In the genomic region with DNA sequence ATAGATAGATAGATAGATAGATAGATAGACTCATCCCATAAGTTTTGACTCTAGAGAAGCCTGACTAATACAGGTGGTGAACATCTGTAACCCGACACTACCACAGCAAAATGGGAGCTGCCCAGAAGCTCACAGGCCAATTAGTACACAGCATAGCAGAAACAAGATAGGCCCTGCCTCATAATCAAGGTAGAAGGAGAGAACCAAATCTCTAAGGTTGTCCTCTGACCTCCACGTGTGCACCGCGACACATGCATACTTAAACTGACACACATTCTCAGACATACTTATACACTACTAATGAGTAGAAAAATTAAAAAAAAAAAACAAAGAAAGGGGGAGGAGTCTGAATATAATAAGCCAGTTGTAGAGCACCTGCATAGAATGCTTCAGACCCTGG, we compare ENCODE assay signal across 30 mouse cellular contexts.
DNase-seq lines count a peak whose midpoint lies in the region; ATAC-seq lines count a peak whose summit lies in the region.
"Had no signal": no experiment of that assay in that cellular context is flagged by ENCODE, and none has a peak within 500 bp of the region (broad histone marks: within the 10 kb centered on the region; RNA-seq: fewer than 3 reads in every experiment).

No protein-coding gene starts in this region.

- H3K9ac ChIP-seq in embryonic facial prominence, embryonic 12.5 days: peak overlapping the region; percentile 27; the same call in 1 of the 2 replicates
- H3K9ac ChIP-seq in lung, embryonic 15.5 days: no peak overlapping the region
- no peak overlapping the region for H3K9ac ChIP-seq in intestine, embryonic 16.5 days (ENCODE audit: low read depth, low read length)
- H3K9ac ChIP-seq: forebrain, embryonic 15.5 days; hindbrain, embryonic 12.5 days; liver, embryonic 12.5 days; liver, postnatal 0 days; midbrain, embryonic 13.5 days had no signal

- no peak for ATAC-seq in embryonic facial prominence, embryonic 12.5 days (ENCODE audit: insufficient number of reproducible peaks, insufficient read depth, low FRiP score, low TSS enrichment)
- ATAC-seq in lung, embryonic 15.5 days (ENCODE audit: borderline replicate concordance, extremely low read depth, low FRiP score, low TSS enrichment): no peak
- ATAC-seq in intestine, embryonic 16.5 days: peak; percentile 54
- ATAC-seq: forebrain, embryonic 15.5 days; hindbrain, postnatal 0 days; liver, embryonic 12.5 days; liver, postnatal 0 days; midbrain, embryonic 13.5 days; Patski had no signal

- WGBS in embryonic facial prominence, embryonic 12.5 days: 29% methylated on average over 4 of the region's 4 CpGs
- WGBS in embryonic facial prominence, embryonic 10.5 days: 32% methylated on average over 4 of the region's 4 CpGs
- 33% methylated on average over 4 of the region's 4 CpGs for WGBS in lung, embryonic 15.5 days
- WGBS in intestine, embryonic 16.5 days: 37% methylated on average over 4 of the region's 4 CpGs

- H3K9me3 ChIP-seq in embryonic facial prominence, embryonic 12.5 days: no peaks in the 10 kb centered on the region
- H3K9me3 ChIP-seq in embryonic facial prominence, embryonic 10.5 days: no peaks in the 10 kb centered on the region
- H3K9me3 ChIP-seq in lung, embryonic 15.5 days: no peaks in the 10 kb centered on the region
- H3K9me3 ChIP-seq in intestine, embryonic 16.5 days (ENCODE audit: control insufficient read depth, low read length): no peaks in the 10 kb centered on the region
- H3K9me3 ChIP-seq: forebrain, embryonic 10.5 days; forebrain, embryonic 15.5 days; hindbrain, embryonic 12.5 days; liver, embryonic 12.5 days; midbrain, embryonic 13.5 days had no signal

- no peak overlapping the region for H3K4me2 ChIP-seq in embryonic facial prominence, embryonic 12.5 days (replicated peaks)
- H3K4me2 ChIP-seq in lung, embryonic 15.5 days: peak overlapping the region; percentile 26; the same call in 1 of the 2 replicates
- peak overlapping the region; percentile 38; the same call in 1 of the 2 replicates for H3K4me2 ChIP-seq in intestine, embryonic 16.5 days (ENCODE audit: low read depth, low read length)
- H3K4me2 ChIP-seq: forebrain, embryonic 15.5 days; heart, embryonic 11.5 days; hindbrain, embryonic 12.5 days; liver, embryonic 12.5 days; midbrain, embryonic 13.5 days had no signal

- no peak overlapping the region for H3K4me3 ChIP-seq in embryonic facial prominence, embryonic 12.5 days
- no peak overlapping the region for H3K4me3 ChIP-seq in embryonic facial prominence, embryonic 10.5 days
- H3K4me3 ChIP-seq in lung, embryonic 15.5 days: no peak overlapping the region
- H3K4me3 ChIP-seq in intestine, embryonic 16.5 days (ENCODE audit: low read length): no peak overlapping the region
- H3K4me3 ChIP-seq: forebrain, embryonic 10.5 days; forebrain, embryonic 15.5 days; gastrocnemius, adult 2 months; hindbrain, embryonic 12.5 days; liver, embryonic 12.5 days; midbrain, embryonic 13.5 days had no signal

- H3K27ac ChIP-seq in embryonic facial prominence, embryonic 12.5 days: no peak overlapping the region
- H3K27ac ChIP-seq in embryonic facial prominence, embryonic 10.5 days (replicated peaks): no peak overlapping the region
- H3K27ac ChIP-seq in lung, embryonic 15.5 days: no peak overlapping the region
- no peak overlapping the region for H3K27ac ChIP-seq in intestine, embryonic 16.5 days (ENCODE audit: low read length)
- H3K27ac ChIP-seq: forebrain, embryonic 10.5 days; forebrain, embryonic 15.5 days; gastrocnemius, adult 2 months; hindbrain, embryonic 12.5 days; hindbrain, postnatal 0 days; liver, embryonic 12.5 days; midbrain, embryonic 13.5 days had no signal

- H3K4me1 ChIP-seq in embryonic facial prominence, embryonic 12.5 days: no peaks in the 10 kb centered on the region; the same call in 1 of the 2 replicates
- H3K4me1 ChIP-seq in embryonic facial prominence, embryonic 10.5 days: peaks cover 19% of the 10 kb centered on the region
- H3K4me1 ChIP-seq in lung, embryonic 15.5 days: 0 out of 2 replicates have a peak, but pooled peaks cover 5% of the 10 kb centered on the region
- no peaks in the 10 kb centered on the region for H3K4me1 ChIP-seq in intestine, embryonic 16.5 days (ENCODE audit: control insufficient read depth, insufficient read depth, low read length)
- H3K4me1 ChIP-seq: hindbrain, embryonic 12.5 days; liver, embryonic 12.5 days; midbrain, embryonic 13.5 days had no signal

- DNase-seq in embryonic facial prominence, embryonic 10.5 days (ENCODE audit: low spot score): no peak
- no peak for DNase-seq in lung, postnatal 25 days (ENCODE audit: low spot score)
- no peak for DNase-seq in urinary bladder, postnatal 36 days (ENCODE audit: low spot score in 2 of 2)
- DNase-seq in cerebellum, postnatal 25 days: no peak
- DNase-seq: adrenal gland, postnatal 14 days; cerebellum, adult 11 months; cerebellum, adult 9-10 months; gastrocnemius, adult 2 months; gastrocnemius, postnatal 36 days; heart, adult 18-20 months; heart, postnatal 36 days; kidney, adult 18-20 months; kidney, postnatal 25 days; layer of hippocampus, postnatal 36 days; left cerebral cortex, postnatal 4 days; liver, postnatal 0 days; lung, postnatal 4 days had no signal

- no peaks in the 10 kb centered on the region for H3K36me3 ChIP-seq in embryonic facial prominence, embryonic 12.5 days
- H3K36me3 ChIP-seq in embryonic facial prominence, embryonic 10.5 days (replicated peaks): no peaks in the 10 kb centered on the region
- no peaks in the 10 kb centered on the region for H3K36me3 ChIP-seq in lung, embryonic 15.5 days
- no peaks in the 10 kb centered on the region for H3K36me3 ChIP-seq in intestine, embryonic 16.5 days (ENCODE audit: control insufficient read depth, insufficient read depth, low read length)
- H3K36me3 ChIP-seq: forebrain, embryonic 10.5 days; forebrain, embryonic 15.5 days; G1E; hindbrain, embryonic 12.5 days; liver, embryonic 12.5 days; midbrain, embryonic 13.5 days had no signal

- no peaks in the 10 kb centered on the region for H3K27me3 ChIP-seq in embryonic facial prominence, embryonic 12.5 days
- peaks cover 30% of the 10 kb centered on the region for H3K27me3 ChIP-seq in embryonic facial prominence, embryonic 10.5 days (replicated peaks; ENCODE audit: low read depth, poor library complexity, severe bottlenecking)
- H3K27me3 ChIP-seq in lung, embryonic 15.5 days: no peaks in the 10 kb centered on the region
- H3K27me3 ChIP-seq in intestine, embryonic 16.5 days (replicated peaks; ENCODE audit: control insufficient read depth, insufficient read depth, low read length): no peaks in the 10 kb centered on the region
- H3K27me3 ChIP-seq: CH12.LX; forebrain, embryonic 15.5 days; liver, embryonic 12.5 days; Patski had no signal
